In the genomic region with DNA sequence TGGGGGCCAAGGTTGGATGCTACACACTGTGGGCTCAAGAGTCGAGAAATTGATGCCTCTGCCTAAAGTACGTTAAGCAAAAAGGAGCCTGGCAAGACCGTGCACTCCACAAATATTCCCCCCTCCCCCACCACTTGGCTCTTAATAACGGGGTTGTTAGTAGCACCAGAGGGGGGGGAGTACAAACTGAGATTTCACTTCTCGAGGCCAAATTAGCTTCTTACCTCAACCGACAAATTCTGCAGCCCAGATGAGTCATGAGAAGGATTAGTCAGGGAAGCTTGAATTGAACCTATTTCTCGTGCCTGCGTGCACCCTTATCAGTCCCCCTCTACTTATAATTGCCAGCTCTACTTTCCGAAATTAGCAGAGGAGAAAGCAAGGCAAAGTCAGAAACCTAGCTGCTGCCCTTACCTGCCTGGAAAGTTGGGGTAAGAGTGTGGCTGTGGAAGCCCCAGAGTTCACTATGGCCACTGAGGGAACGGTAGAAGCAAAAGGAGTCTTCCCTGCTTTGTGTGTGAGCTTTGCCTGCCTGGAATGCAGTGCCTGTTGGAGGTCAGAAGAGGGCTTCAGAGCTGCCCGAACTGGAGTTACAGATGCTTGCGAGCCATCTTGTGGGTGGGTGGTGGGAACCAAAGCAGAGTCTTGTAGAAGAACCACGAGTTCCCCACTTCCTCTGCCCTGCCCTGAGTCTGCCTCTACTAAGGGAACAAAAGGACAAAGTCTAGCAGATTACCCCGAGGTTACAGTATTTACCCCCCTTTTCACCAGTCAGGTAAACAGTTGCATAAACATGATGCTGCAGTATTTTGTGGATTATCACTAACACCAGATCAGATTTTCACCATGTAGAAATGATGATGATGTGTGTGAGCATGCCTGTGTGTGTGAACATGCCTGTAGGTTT, we compare ENCODE assay signal across 11 mouse cellular contexts.
DNase-seq lines count a peak whose midpoint lies in the region; ATAC-seq and TF ChIP-seq lines count a peak whose summit lies in the region.
"Had no signal": no experiment of that assay in that cellular context is flagged by ENCODE, and none has a peak within 500 bp of the region (broad histone marks: within the 10 kb centered on the region; RNA-seq: fewer than 3 reads in every experiment).

No protein-coding gene starts in this region.

- ATAC-seq in kidney, embryonic 15.5 days (replicated peaks; ENCODE audit: low FRiP score) = no peak
- peak; percentile 67 for ATAC-seq in heart, embryonic 16.5 days (replicated peaks; ENCODE audit: extremely low read depth, insufficient read depth, low FRiP score)
- no peak for ATAC-seq in forebrain, embryonic 11.5 days (replicated peaks; ENCODE audit: low FRiP score)
- ATAC-seq: liver, postnatal 0 days had no signal

- no peak overlapping the region for H3K27ac ChIP-seq in kidney, embryonic 15.5 days
- H3K27ac ChIP-seq in heart, embryonic 16.5 days (ENCODE audit: low read length) = peak overlapping the region; percentile 64
- H3K27ac ChIP-seq in forebrain, embryonic 11.5 days (ENCODE audit: low read depth, low read length) = no peak overlapping the region
- no peak overlapping the region for H3K27ac ChIP-seq in thymus, adult 2 months (ENCODE audit: control insufficient read depth, insufficient read depth, low read length)
- H3K27ac ChIP-seq: kidney, postnatal 0 days had no signal

- no peak overlapping the region for H3K9ac ChIP-seq in kidney, embryonic 15.5 days
- peak overlapping the region; percentile 43 for H3K9ac ChIP-seq in heart, embryonic 16.5 days (ENCODE audit: low read length)
- no peak overlapping the region for H3K9ac ChIP-seq in forebrain, embryonic 11.5 days (ENCODE audit: low read length)
- H3K9ac ChIP-seq: liver, postnatal 0 days had no signal

- 52% methylated on average over 14 of the region's 14 CpGs for WGBS in kidney, embryonic 15.5 days
- WGBS in heart, embryonic 16.5 days = 35% methylated on average over 14 of the region's 14 CpGs
- 55% methylated on average over 14 of the region's 14 CpGs for WGBS in forebrain, embryonic 11.5 days
- WGBS in thymus, adult 2 months = 70% methylated on average over 14 of the region's 14 CpGs

- no peaks in the 10 kb centered on the region for H3K36me3 ChIP-seq in kidney, embryonic 15.5 days
- no peaks in the 10 kb centered on the region for H3K36me3 ChIP-seq in heart, embryonic 16.5 days (ENCODE audit: control insufficient read depth, insufficient read depth)
- H3K36me3 ChIP-seq in forebrain, embryonic 11.5 days (ENCODE audit: control insufficient read depth, insufficient read depth, low read length) = no peaks in the 10 kb centered on the region
- no peaks in the 10 kb centered on the region for H3K36me3 ChIP-seq in thymus, adult 2 months (ENCODE audit: control insufficient read depth, insufficient read depth, low read length)

- peak; percentile 18 for DNase-seq in kidney, adult 9 months
- DNase-seq in ES-CJ7 (ENCODE audit: low read depth, low spot score) = peak; percentile 11
- DNase-seq in adrenal gland, postnatal 14 days = peak; percentile 36
- no peak for DNase-seq in thymus, postnatal 4 days
- no peak for DNase-seq in forebrain, embryonic 11.5 days (ENCODE audit: low spot score)
- DNase-seq in thymus, adult 2 months = no peak
- DNase-seq: liver, postnatal 0 days had no signal

- H3K9me3 ChIP-seq in kidney, embryonic 15.5 days (replicated peaks) = no peaks in the 10 kb centered on the region
- no peaks in the 10 kb centered on the region for H3K9me3 ChIP-seq in heart, embryonic 16.5 days (replicated peaks; ENCODE audit: control insufficient read depth, low read length)
- H3K9me3 ChIP-seq in forebrain, embryonic 11.5 days (ENCODE audit: control insufficient read depth, low read length) = no peaks in the 10 kb centered on the region

- TF ChIP-seq POLR2A in thymus, adult 2 months (IDR thresholded peaks at IDR 0.05; ENCODE audit: control insufficient read depth, extremely low read depth, insufficient read depth, low read length, poor library complexity) = no peak

- no peak for TF ChIP-seq CTCF in thymus, adult 2 months (IDR thresholded peaks at IDR 0.05; ENCODE audit: borderline replicate concordance, control insufficient read depth, extremely low read depth, insufficient read depth, low read length, poor library complexity)

- no peaks in the 10 kb centered on the region for H3K27me3 ChIP-seq in kidney, embryonic 15.5 days
- H3K27me3 ChIP-seq in heart, embryonic 16.5 days (ENCODE audit: control insufficient read depth, insufficient read depth, low read length) = no peaks in the 10 kb centered on the region
- no peaks in the 10 kb centered on the region for H3K27me3 ChIP-seq in forebrain, embryonic 11.5 days (ENCODE audit: control insufficient read depth, insufficient read depth, low read length)
- H3K27me3 ChIP-seq in thymus, adult 2 months (ENCODE audit: control insufficient read depth, insufficient read depth, low read length) = no peaks in the 10 kb centered on the region
- H3K27me3 ChIP-seq: CH12.LX had no signal

- H3K4me1 ChIP-seq in kidney, embryonic 15.5 days = no peaks in the 10 kb centered on the region
- H3K4me1 ChIP-seq in heart, embryonic 16.5 days (ENCODE audit: control insufficient read depth, insufficient read depth, low read length) = peaks cover 21% of the 10 kb centered on the region
- H3K4me1 ChIP-seq in forebrain, embryonic 11.5 days (replicated peaks; ENCODE audit: control insufficient read depth, insufficient read depth, low read length) = no peaks in the 10 kb centered on the region
- no peaks in the 10 kb centered on the region for H3K4me1 ChIP-seq in thymus, adult 2 months (replicated peaks; ENCODE audit: control insufficient read depth, insufficient read depth, low read length)

- no peak overlapping the region for H3K4me2 ChIP-seq in kidney, embryonic 15.5 days
- H3K4me2 ChIP-seq in heart, embryonic 16.5 days (ENCODE audit: low read depth, low read length) = peak overlapping the region; percentile 51
- no peak overlapping the region for H3K4me2 ChIP-seq in forebrain, embryonic 11.5 days (ENCODE audit: low read depth, low read length, severe bottlenecking)

- no peak overlapping the region for H3K4me3 ChIP-seq in kidney, embryonic 15.5 days (replicated peaks)
- H3K4me3 ChIP-seq in heart, embryonic 16.5 days (ENCODE audit: low read length) = peak overlapping the region; percentile 27
- no peak overlapping the region for H3K4me3 ChIP-seq in forebrain, embryonic 11.5 days (ENCODE audit: low read depth, low read length)
- H3K4me3 ChIP-seq in thymus, adult 2 months (ENCODE audit: control insufficient read depth, insufficient read depth, low read length) = no peak overlapping the region

Comparison
In these comparisons a context has a peak if more than half of its experiments do, and no peak if none do; other contexts are left out.
1. DNase-seq: peak in kidney, adult 9 months (single experiment), ES-CJ7 (single experiment) and adrenal gland, postnatal 14 days (single experiment); none in thymus, postnatal 4 days (single experiment), forebrain, embryonic 11.5 days (single experiment) and thymus, adult 2 months (single experiment).